Mouse (Mus musculus) testis, adult 2 months (tissue): Measurements from ENCODE around the gene Tmem95. TPM values are rescaled to one million over a fixed set of nuclear protein-coding genes. Genes with fewer than 3 reads are reported as not detected.

Experiments
- H3K27ac ChIP-seq: fragments of 200-500 bp; 2 replicates; pipeline ENCODE4 v1.5.1; 2012; ENCODE audit warnings: low read depth, low read length; ENCODE audit not compliant: control insufficient read depth, insufficient read depth
- H3K27me3 ChIP-seq: fragments of 200-500 bp; 2 replicates; pipeline ENCODE4 v1.6.1; 2012; ENCODE audit warnings: mild to moderate bottlenecking, low read length, moderate library complexity; ENCODE audit not compliant: control insufficient read depth, insufficient read depth
- H3K36me3 ChIP-seq: fragments of 200-500 bp; 2 replicates; pipeline ENCODE4 v1.6.1; 2012; ENCODE audit warnings: mild to moderate bottlenecking, low read length; ENCODE audit not compliant: control insufficient read depth, insufficient read depth
- H3K4me1 ChIP-seq: fragments of 200-500 bp; 2 replicates; pipeline ENCODE4 v1.6.1; 2012; ENCODE audit warnings: low read length; ENCODE audit not compliant: control insufficient read depth, insufficient read depth
- H3K4me3 ChIP-seq: fragments of 200-500 bp; 2 replicates; pipeline ENCODE4 v1.5.1; 2012; ENCODE audit warnings: low read depth, mild to moderate bottlenecking, low read length, moderate library complexity, mixed read lengths; ENCODE audit not compliant: control insufficient read depth
- CTCF ChIP-seq: fragments of 200-500 bp; IDR thresholded peaks from 2 replicates; pipeline ENCODE4 v1.5.1; 2012; ENCODE audit warnings: low read depth, mild to moderate bottlenecking, inconsistent platforms, low read length, moderate library complexity; ENCODE audit not compliant: control insufficient read depth, insufficient read depth, insufficient replicate concordance
- POLR2A ChIP-seq: fragments of 200-500 bp; IDR thresholded peaks from 2 replicates; pipeline ENCODE4 v1.6.1; 2012; ENCODE audit warnings: low read depth, mild to moderate bottlenecking, inconsistent platforms, low read length, moderate library complexity; ENCODE audit not compliant: control insufficient read depth
- polyA plus RNA-seq: library from polyadenylated mRNA; depleted of rRNA; stranded (reverse); fragments of >200 nt; gene quantifications from 2 replicates; pipeline ENCODE4 v1.2.3, GENCODE M21; 2012

Gene Tmem95
- polyA plus RNA-seq, 1 experiment, result 20.8 TPM

- Histone ChIP-seq H3K36me3 (peaks cover 4% of the 10 kb centered on the region), H3K4me1 (peaks cover 10% of the 10 kb centered on the region), H3K4me3 (peak within 1 kb of the TSS; percentile 86), H3K27me3 (no peaks in the 10 kb centered on the region), H3K27ac (peak within 1 kb of the TSS; percentile 61)
- no peak for TF ChIP-seq CTCF
- TF ChIP-seq POLR2A, result peak; percentile 59
Measured at GRCm38 (mm10) chr11:69913554-69914371, 35.9 kb upstream of the Tmem95 start, which contains the start of gene Gps2. Gene Gps2 (plus strand): TSS chr11:69913888.

- Histone ChIP-seq H3K27ac (peak overlapping the region; percentile 7; the same call in 1 of the 2 replicates), H3K36me3 (peaks cover 2% of the 10 kb centered on the region), H3K27me3 (no peaks in the 10 kb centered on the region), H3K4me1 (peaks cover 10% of the 10 kb centered on the region), H3K4me3 (peak overlapping the region; percentile 86)
- TF ChIP-seq CTCF (no peak), POLR2A (no peak)
Measured at GRCm38 (mm10) chr11:69912716-69913530, 35.1 kb upstream of the Tmem95 start.

GRCm38 (mm10) chr11:69911701-69912100 is 33.9 kb upstream of the Tmem95 start:
- peaks cover 6% of the 10 kb centered on the region for H3K36me3 ChIP-seq
- H3K4me3 ChIP-seq, result no peak overlapping the region

GRCm38 (mm10) chr11:69910781-69911560 is 33.2 kb upstream of the Tmem95 start:
- no peak overlapping the region for H3K27ac ChIP-seq

More at GRCm38 (mm10) chr11:69911701-69912100, 33.9 kb upstream of the Tmem95 start:
- no peak overlapping the region for H3K27ac ChIP-seq
- peaks cover 10% of the 10 kb centered on the region for H3K4me1 ChIP-seq
- H3K27me3 ChIP-seq, result no peaks in the 10 kb centered on the region
- TF ChIP-seq CTCF, result no peak
- no peak for TF ChIP-seq POLR2A

GRCm38 (mm10) chr11:69910177-69910576 is 32.4 kb upstream of the Tmem95 start:
- Histone ChIP-seq H3K27me3 (no peaks in the 10 kb centered on the region), H3K36me3 (peaks cover 6% of the 10 kb centered on the region), H3K27ac (no peak overlapping the region), H3K4me3 (no peak overlapping the region), H3K4me1 (peaks cover 10% of the 10 kb centered on the region)
- TF ChIP-seq POLR2A, result no peak
- TF ChIP-seq CTCF, result no peak

More at GRCm38 (mm10) chr11:69910781-69911560, 33.2 kb upstream of the Tmem95 start:
- Histone ChIP-seq H3K4me1 (peaks cover 10% of the 10 kb centered on the region), H3K27me3 (no peaks in the 10 kb centered on the region), H3K4me3 (no peak overlapping the region), H3K36me3 (peaks cover 6% of the 10 kb centered on the region)
- TF ChIP-seq CTCF (no peak), POLR2A (no peak)

- no peaks in the 10 kb centered on the region for H3K27me3 ChIP-seq
- no peak overlapping the region for H3K4me3 ChIP-seq
- peaks cover 5% of the 10 kb centered on the region for H3K4me1 ChIP-seq
- peaks cover 6% of the 10 kb centered on the region for H3K36me3 ChIP-seq
- H3K27ac ChIP-seq, result no peak overlapping the region
- TF ChIP-seq CTCF (no peak), POLR2A (no peak)
Measured at GRCm38 (mm10) chr11:69909174-69909573, 31.4 kb upstream of the Tmem95 start.
